Mouse (Mus musculus): ENCODE results near the gene Arxes2.
"Not testable (repeated sequence)": the region's sequence is repeated elsewhere in the genome, so short reads cannot be mapped to it uniquely, and the experiment has no call there.

Gene Arxes2

GRCm38 (mm10) chrX:135993664-135994119 is at the start of gene Arxes2:
Gene Arxes2 (plus strand): TSS chrX:135993824.
- not testable (repeated sequence) for DNase-seq

GRCm38 (mm10) chrX:135948699-135949437 is 44.8 kb upstream of the Arxes2 start:
- DNase-seq = no peak

- no peak for DNase-seq
Observed at GRCm38 (mm10) chrX:135956988-135957690, 36.5 kb upstream of the Arxes2 start.

DNA sequence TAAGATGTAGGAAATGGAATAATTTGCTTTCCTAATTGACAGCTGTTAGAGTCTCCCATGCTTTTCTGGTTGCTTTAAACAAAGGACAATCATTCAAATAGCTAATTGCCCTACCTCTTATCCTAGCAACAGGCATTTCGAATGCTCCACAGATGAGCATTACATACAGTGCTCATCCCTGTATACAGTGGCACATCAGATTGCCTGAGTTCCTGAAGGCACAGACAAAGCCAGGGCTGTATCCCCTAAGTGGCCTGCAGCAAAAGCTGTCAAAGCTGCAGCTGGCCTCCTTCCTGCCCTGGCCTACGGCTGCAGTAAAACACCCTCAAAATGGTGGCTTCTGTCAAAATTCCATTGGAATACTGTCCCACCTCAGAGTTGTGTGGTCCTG is 35.9 kb upstream of the Arxes2 start:
- no peak for DNase-seq

GRCm38 (mm10) chrX:135958589-135959225 is 34.9 kb upstream of the Arxes2 start:
- DNase-seq = no peak

DNA sequence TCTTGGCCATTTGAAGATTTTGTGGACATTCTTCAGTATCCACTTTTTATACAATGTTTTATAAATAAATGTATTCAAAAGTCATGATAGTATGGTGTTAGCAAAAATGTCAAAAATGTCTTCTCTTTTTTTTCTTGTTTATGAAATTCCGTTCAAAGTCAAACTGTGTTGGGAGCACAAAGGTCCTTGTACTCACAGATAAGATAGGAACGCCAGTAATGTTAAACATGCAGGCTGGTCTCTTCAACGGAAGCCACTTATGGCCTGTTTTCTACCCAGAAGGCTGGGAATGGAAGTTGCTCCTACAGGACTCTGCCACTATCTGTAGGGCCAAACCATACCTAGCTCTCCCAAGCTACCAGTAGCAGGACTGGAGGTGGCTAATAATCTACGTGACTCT is 34.1 kb upstream of the Arxes2 start:
- no peak for DNase-seq

DNA sequence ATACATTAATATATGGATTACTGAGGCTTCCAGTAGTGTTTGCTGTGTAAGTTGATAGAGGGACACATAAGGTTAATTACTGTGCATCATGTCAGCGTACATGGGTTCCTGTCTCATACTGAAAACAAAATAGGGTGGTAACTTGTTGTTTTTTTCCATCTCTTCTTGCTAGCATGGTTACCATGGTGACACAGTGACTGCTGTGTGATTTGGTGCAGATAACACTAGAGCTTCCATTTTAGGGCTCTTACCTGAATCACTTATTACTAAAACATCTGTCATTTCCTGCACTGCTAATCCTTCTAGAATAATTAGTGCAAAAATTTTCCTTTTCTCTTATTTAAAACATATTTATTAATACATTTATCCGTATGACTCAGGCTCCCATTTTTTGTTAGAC is 31.3 kb upstream of the Arxes2 start:
- no peak for DNase-seq

GRCm38 (mm10) chrX:135963130-135963529 is 30.5 kb upstream of the Arxes2 start:
- no peak for DNase-seq

DNA sequence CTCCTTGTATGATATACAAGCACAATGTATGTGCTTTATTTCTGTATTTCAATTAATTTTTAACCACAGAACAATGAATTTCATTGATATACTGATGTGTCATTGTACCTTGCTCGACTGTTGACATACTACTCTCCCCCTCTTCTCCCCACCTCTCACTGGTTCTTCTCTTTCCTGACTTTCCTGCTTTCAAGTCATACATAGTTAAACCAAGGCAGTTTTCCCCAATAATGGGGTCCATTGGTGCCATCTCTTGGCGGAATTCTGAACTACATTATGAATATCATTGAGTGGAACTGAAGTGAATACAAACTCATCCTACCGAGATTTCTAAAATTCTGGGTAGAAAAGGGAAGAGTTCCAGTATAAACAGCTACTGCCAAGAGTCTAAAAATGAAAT is 30.0 kb upstream of the Arxes2 start:
- DNase-seq = peak; percentile 37

DNA sequence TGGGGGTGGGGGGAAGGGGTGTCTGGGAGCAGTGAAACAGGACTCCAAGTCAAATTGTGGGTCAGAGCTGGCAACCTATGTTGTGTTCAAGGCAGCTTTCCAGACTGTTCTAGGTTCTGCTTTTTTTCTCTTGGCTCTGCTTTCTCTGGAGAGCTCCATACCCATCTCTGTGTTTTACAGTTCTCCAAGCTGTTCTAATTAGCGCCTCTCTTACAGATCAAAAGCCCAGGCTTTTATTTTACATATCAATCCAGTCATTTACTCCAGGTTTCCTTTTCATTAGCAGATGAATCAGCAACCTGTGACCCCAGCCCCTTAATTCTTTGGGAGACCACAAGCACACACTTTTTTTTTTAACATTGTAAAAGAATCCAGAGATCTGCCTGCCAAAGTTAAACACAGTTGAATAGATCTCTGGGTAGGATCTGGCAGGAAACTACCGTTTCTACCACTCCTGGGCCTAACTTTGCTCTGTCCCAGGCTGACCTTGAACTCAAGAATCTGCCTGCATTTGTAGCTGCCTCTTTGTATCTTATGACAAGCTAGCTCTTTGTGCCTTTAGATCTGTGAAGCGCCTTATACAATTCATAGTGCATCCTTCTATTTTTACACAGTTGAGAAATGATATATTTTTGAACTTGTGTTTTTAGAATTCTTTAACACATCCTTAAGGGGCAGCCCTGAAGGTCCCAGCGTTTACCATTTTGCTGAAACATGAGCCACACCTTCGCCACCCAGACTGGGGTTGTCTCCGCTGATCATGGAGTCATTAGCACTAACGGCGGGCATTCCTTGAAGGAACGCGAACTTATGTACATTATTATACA is 19.8 kb upstream of the Arxes2 start:
- no peak for DNase-seq

DNA sequence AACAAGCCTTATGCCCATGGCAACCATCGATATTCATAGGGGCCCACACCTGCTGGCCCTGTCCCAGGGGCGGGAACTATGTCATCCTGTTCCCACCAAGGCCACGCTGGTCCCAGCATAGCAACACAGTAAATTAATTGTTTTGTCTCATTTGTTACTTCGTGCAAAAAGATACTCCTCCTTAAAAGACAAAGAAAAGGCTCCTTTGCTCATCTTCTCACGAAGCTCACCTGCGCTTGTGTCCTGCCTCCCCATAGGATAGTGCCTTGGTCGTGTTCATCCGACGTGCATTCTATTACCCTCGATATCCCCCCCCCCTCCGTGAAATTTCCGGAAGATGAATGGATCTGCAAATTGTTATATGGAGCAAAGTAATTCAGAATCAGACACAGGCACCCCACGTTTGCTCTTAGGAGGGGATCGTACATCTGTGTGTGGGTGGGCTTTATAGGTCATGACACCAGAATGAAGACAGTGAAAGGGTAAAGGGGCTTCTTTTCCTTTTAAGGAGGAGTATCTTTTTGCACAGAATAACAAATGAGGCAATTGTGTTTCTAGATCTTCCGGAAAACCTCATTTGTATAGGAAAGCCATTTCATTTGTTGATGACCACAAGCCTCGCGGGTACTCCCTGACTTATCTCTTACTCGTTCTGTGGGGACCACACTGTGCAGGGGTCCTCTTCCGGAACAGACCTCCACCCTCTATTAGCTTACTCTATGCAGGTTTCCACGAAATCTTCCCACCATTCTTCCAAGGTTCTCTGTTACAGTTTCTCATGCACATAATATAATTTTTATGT is 19.0 kb upstream of the Arxes2 start:
- DNase-seq = no peak

GRCm38 (mm10) chrX:135975226-135975552 is 18.4 kb upstream of the Arxes2 start:
- DNase-seq = peak; percentile 58

DNA sequence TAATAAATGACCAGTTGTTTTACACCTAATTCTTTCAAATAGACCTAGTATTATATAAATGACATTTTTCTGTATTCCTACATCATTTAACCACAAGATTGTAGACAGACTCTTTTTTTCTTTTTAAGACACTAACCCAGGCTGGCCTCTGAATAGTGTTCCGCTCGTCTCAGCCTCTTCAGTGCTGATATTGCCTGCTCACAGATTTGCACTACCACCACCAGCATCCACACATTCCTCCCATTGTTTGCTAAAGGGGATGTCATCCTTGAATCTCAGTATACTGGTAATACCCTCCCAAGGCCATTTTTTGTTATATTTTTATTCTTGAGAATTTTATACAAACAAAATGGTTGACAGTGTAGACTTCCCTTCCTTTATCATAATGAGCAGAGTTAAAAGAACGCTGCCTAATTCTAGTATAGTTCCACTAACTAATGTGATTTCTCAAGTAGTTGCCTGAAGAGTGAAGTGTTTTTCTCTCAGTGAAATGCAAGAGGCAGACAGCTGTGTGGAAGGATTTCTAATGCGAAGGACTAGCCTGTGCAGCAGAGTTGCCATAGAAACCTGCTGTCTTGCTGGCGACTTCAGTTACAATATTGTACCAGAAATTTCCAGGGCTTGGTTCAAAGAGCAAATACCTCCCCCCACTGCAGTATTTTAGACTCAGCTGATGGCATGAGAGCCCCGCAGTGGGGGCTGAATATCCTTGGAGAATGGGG is 8.9 kb upstream of the Arxes2 start:
- no peak for DNase-seq

GRCm38 (mm10) chrX:135986267-135986666 is 7.4 kb upstream of the Arxes2 start:
- DNase-seq = no peak

GRCm38 (mm10) chrX:135990661-135991060 is 3.0 kb upstream of the Arxes2 start:
- DNase-seq = no peak

DNA sequence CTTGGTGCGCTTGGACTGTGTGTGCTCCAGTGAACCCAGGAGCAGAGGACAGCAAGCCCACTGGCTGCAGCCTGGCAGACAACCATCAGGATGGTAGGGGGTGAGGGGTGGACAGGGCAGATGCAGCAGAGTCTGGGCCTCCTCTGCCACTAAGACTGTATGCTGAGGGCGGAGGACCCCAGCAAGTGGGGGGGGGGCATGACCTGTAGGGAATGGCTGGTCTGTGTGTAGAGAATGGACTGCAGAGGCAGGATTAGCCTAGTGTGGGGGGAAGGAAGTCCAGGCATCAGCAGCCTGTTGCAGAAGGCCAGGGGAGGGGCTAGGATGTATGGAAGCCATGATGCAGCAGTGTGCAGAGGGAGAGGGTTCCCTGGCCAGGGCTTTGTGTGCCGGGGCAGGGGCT is 431 bp upstream of the Arxes2 start:
- not testable (repeated sequence) for DNase-seq

DNA sequence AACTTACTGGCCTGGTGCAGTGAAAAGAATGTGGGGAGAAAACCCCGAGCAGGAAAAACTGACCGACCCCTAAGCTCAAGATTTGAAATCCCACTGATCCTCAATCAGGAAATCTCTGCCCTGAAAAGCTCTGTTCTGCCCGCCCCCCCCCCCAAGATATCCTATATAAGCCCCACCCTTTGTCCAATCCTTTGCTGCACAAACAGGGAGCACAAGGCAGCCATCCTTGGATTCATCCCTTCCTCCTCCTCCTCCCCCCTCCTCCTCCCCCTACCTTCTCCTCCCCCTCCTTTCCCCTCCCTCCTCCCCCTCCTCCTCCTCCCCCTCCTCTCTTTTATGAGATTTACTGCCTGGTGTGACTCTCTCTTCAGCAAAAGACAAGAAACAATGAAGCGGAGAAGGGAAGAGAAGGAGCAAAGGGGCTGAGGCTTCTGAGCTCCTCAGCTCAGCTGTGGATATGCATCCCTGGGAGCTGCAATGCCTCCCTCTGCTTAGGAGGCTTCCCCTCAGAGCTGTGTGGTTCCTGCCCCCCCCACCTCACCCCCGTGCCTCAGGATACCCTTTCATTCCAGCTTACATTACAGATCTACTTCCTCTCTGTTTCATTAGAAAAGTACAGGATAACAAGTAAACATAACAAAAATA is 13.7 kb downstream of the Arxes2 start:
- DNase-seq = no peak

GRCm38 (mm10) chrX:136014392-136014791 is 20.8 kb downstream of the Arxes2 start:
- peak; percentile 38 for DNase-seq

DNA sequence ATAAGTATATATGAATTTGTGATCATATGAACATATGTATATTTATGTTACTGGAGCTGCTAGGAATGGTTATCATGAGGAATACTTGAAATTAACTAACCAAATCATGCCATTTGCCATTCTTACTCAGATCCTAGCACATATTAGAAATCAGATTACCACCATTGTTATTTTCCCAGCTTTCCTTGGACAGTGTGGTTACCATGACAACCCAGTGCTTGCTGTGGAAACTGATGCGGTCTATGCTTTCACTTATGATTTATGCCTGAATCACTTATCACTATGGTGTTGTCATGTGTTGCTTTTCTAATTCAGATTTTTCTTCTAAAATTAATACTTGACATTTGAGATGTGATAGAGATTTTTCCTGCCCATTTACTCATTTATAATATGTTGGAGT is 36.7 kb downstream of the Arxes2 start:
- no peak for DNase-seq

DNA sequence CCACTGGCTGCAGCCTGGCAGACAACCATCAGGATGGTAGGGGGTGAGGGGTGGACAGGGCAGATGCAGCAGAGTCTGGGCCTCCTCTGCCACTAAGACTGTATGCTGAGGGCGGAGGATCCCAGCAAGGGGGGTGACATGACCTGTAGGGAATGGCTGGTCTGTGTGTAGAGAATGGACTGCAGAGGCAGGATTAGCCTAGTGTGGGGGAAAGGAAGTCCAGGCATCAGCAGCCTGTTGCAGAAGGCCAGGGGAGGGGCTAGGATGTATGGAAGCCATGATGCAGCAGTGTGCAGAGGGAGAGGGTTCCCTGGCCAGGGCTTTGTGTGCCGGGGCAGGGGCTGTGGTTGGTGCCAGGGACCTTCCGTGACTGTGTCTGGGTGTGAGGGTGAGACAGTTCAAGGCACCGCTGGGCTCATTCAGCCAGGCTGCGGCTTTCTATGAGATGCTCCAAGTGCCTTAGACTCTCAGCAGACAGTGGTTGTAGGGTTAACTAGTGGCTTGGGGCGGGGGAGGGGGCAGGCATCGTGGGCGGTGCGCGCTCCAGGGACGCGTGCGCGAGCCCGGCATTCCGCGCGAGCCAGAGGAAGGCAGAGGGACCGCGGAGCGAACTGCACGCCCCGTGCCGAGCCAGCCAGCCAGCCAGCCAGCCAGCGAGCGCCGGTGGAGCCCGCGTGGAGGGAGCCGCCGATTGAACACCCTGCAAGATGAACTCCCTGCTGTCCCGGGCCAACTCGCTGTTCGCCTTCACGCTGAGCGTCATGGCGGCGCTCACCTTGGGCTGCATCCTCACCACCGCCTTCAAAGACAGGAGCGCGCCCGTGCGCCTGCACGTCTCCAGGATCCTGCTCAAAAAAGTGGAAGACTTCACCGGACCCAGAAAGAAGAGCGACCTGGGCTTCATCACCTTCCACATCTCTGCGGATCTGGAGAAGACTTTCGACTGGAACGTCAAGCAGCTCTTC is 39.5 kb downstream of the Arxes2 start, which contains the start of gene Arxes1:
Gene Arxes1, plus strand, starts transcription at position 569 of the 965 bp plus-strand sequence.
- DNase-seq = not testable (repeated sequence)
